Mouse (Mus musculus) neural tube, embryonic 13.5 days (tissue): ENCODE data around the gene Gm49510. TPM values are rescaled to one million over a fixed set of nuclear protein-coding genes. Genes with fewer than 3 reads are reported as not detected.
A peak's percentile ranks its signal among the peaks of the same experiment; 100 is the strongest.
"Not testable (repeated sequence)": the region's sequence is repeated elsewhere in the genome, so short reads cannot be mapped to it uniquely, and the experiment has no call there.

Experiments
- ATAC-seq: fragments of 200-750 bp; cut with Nextera tagmentation; 2 replicates; pipeline ENCODE4 v1.8.0; 2017; ENCODE audit warnings: low read depth, mild to moderate bottlenecking, moderate TSS enrichment, moderate library complexity
- H3K27ac ChIP-seq: fragments of 300-500 bp; sonication (generic); replicated peaks from 2 replicates; pipeline ENCODE4 v1.5.1; 2015; ENCODE audit warnings: moderate library complexity, mild to moderate bottlenecking, inconsistent platforms
- H3K27me3 ChIP-seq: fragments of 300-500 bp; sonication (generic); 2 replicates; pipeline ENCODE4 v1.6.1; 2015; ENCODE audit warnings: mild to moderate bottlenecking, inconsistent platforms
- H3K36me3 ChIP-seq: fragments of 300-500 bp; sonication (generic); 2 replicates; pipeline ENCODE4 v1.6.1; 2015; ENCODE audit warnings: mild to moderate bottlenecking, inconsistent platforms
- H3K4me1 ChIP-seq: fragments of 300-500 bp; sonication (generic); replicated peaks from 2 replicates; pipeline ENCODE4 v1.6.1; 2015; ENCODE audit warnings: inconsistent platforms
- H3K4me2 ChIP-seq: fragments of 300-500 bp; sonication (generic); 2 replicates; pipeline ENCODE4 v1.6.1; 2015; ENCODE audit warnings: inconsistent platforms, mild to moderate bottlenecking, moderate library complexity
- H3K4me3 ChIP-seq: fragments of 300-500 bp; sonication (generic); 2 replicates; pipeline ENCODE4 v1.5.1; 2015; ENCODE audit warnings: mild to moderate bottlenecking, inconsistent platforms
- H3K9ac ChIP-seq: fragments of 300-500 bp; sonication (generic); 2 replicates; pipeline ENCODE4 v1.6.1; 2015; ENCODE audit warnings: moderate library complexity, mild to moderate bottlenecking, inconsistent platforms
- H3K9me3 ChIP-seq: fragments of 300-500 bp; sonication (generic); 2 replicates; pipeline ENCODE4 v1.6.1; 2016; ENCODE audit warnings: inconsistent platforms
- WGBS: fragments of 180-500 bp; shearing (Covaris S2); methylation state at CpG from one replicate; pipeline ENCODE4 v1.1.7; 2015; 5-methylcytosine and 5-hydroxymethylcytosine counted together
- polyA plus RNA-seq: library from polyadenylated mRNA; unstranded; fragments of >200 nt; fragmentation: Nextera tagmentation; extraction: Ambion mirVana; gene quantifications from 2 replicates; pipeline ENCODE4 v1.2.1, GENCODE M21; 2015

The Gm49510 gene
- polyA plus RNA-seq, 1 experiment from 2014 or later = not detected

DNA sequence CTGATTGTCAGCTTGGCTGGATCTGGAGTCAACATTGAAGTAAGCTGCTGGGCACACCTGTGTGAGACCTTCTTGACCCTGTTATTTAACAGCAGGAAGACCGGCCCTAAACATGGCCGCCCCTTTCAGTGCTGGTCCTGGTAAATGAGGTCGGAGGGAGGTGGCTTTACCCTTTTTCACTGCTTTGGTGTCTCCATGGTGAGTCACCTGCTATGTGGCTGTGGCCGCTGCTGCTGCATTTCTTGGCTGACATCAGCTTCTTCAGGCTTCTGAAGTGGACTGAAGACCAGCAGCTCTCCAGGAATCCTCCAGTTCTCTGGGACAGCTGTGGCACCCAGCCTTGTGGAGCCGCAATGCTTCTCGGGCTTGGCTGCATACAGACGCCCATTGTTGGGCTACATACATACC is 30.6 kb upstream of the Gm49510 start:
- peak overlapping the region; percentile 83 for H3K27ac ChIP-seq

GRCm38 (mm10) chr15:78869775-78870174 is 29.7 kb upstream of the Gm49510 start:
- ATAC-seq = no peak
- H3K4me3 ChIP-seq = no peak overlapping the region

More for the DNA sequence above, 30.6 kb upstream of the Gm49510 start:
- ATAC-seq = peak; percentile 23
- WGBS = 48% methylated on average over 7 of the region's 7 CpGs
- H3K36me3 ChIP-seq = no peaks in the 10 kb centered on the region
- H3K9me3 ChIP-seq = no peaks in the 10 kb centered on the region
- no peaks in the 10 kb centered on the region for H3K27me3 ChIP-seq
- H3K4me2 ChIP-seq = peak overlapping the region; percentile 14; the same call in 1 of the 2 replicates
- no peak overlapping the region for H3K9ac ChIP-seq
- no peak overlapping the region for H3K4me3 ChIP-seq
- peaks cover 15% of the 10 kb centered on the region for H3K4me1 ChIP-seq

GRCm38 (mm10) chr15:78872021-78872608 is 27.4 kb upstream of the Gm49510 start:
- Histone ChIP-seq H3K9ac (no peak overlapping the region), H3K4me3 (no peak overlapping the region), H3K27me3 (no peaks in the 10 kb centered on the region), H3K9me3 (no peaks in the 10 kb centered on the region), H3K27ac (no peak overlapping the region), H3K4me1 (peaks cover 35% of the 10 kb centered on the region), H3K4me2 (no peak overlapping the region), H3K36me3 (no peaks in the 10 kb centered on the region)
- WGBS = 59% methylated on average over 5 of the region's 5 CpGs
- no peak for ATAC-seq

More at GRCm38 (mm10) chr15:78869775-78870174, 29.7 kb upstream of the Gm49510 start:
- Histone ChIP-seq H3K27me3 (no peaks in the 10 kb centered on the region), H3K4me2 (no peak overlapping the region), H3K4me1 (peaks cover 17% of the 10 kb centered on the region), H3K9me3 (no peaks in the 10 kb centered on the region), H3K36me3 (no peaks in the 10 kb centered on the region), H3K9ac (no peak overlapping the region), H3K27ac (no peak overlapping the region)
- WGBS = 25% methylated on average over 6 of the region's 6 CpGs

DNA sequence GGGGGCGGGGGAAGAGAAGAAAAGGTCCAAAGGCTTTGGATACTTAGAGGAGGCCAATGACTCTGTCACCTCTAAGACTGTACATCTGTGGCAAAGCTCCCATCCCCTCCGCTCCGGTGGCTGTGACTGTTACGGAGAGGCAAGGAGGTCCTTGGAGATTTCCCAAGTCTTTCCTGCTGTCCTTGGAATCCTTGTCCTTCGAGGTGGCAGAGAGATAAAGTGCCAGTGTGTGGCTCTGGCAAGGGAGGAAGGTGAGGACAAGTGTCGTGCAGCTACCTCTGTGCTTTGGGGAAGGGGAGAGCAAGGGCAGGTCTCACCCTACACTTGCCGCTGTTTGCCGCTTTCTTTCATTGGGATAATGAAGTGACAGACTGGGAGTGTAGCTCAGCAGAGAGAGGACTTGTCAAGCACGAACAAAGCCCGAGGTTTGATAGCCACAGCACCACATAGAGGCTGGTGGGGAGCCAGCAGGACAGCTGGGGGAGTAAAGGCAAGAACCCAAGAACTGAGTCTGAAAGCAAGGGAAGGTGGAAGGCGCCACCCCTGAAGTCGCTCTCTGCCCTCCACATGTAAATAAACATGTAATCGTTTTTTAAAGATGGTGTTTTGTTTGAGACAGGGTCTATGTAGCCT is 25.5 kb upstream of the Gm49510 start:
- WGBS = 57% methylated on average over 13 of the region's 13 CpGs
- Histone ChIP-seq H3K27ac (0 out of 2 replicates have a peak overlapping the region, but pooled peaks have one; percentile 42), H3K4me2 (no peak overlapping the region)

DNA sequence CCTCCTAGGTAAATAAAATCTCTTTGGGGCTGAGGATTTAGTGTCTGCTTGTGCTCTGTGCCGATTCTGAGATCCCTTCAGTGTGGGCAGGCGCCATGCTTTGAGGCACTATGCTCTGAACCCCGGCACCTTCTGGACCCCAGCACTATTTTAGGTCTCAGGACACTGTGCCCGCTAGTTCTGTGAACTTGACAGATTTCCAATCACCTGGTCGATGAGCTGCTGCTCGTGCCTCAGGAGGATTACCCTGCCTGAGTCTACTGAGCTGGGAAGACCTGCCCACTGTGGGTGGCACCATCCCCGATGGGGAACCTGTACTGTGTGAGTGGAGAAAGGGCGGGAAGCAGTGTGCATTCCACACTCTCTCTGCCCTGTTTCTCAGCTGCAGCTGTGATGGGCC is 24.5 kb upstream of the Gm49510 start:
- H3K4me2 ChIP-seq = no peak overlapping the region
- no peaks in the 10 kb centered on the region for H3K9me3 ChIP-seq
- no peaks in the 10 kb centered on the region for H3K27me3 ChIP-seq
- H3K36me3 ChIP-seq = 0 out of 2 replicates have a peak, but pooled peaks cover 2% of the 10 kb centered on the region
- no peak overlapping the region for H3K27ac ChIP-seq
- WGBS = 85% methylated on average over 8 of the region's 8 CpGs
- H3K4me3 ChIP-seq = no peak overlapping the region
- H3K4me1 ChIP-seq = peaks cover 39% of the 10 kb centered on the region
- no peak for ATAC-seq
- peak overlapping the region; percentile 91; the same call in 1 of the 2 replicates for H3K9ac ChIP-seq

More for the DNA sequence above, 25.5 kb upstream of the Gm49510 start:
- no peak for ATAC-seq
- no peaks in the 10 kb centered on the region for H3K36me3 ChIP-seq
- no peak overlapping the region for H3K4me3 ChIP-seq
- H3K27me3 ChIP-seq = no peaks in the 10 kb centered on the region
- 0 out of 2 replicates have a peak overlapping the region, but pooled peaks have one; percentile 14 for H3K9ac ChIP-seq
- peaks cover 36% of the 10 kb centered on the region for H3K4me1 ChIP-seq
- no peaks in the 10 kb centered on the region for H3K9me3 ChIP-seq

GRCm38 (mm10) chr15:78875537-78875936 is 23.9 kb upstream of the Gm49510 start:
- Histone ChIP-seq H3K9me3 (no peaks in the 10 kb centered on the region), H3K9ac (peak overlapping the region; percentile 91), H3K36me3 (peaks cover 6% of the 10 kb centered on the region; the same call in 1 of the 2 replicates), H3K27ac (peak overlapping the region; percentile 99), H3K27me3 (no peaks in the 10 kb centered on the region), H3K4me1 (peaks cover 39% of the 10 kb centered on the region), H3K4me3 (peak overlapping the region; percentile 79; the same call in 1 of the 2 replicates), H3K4me2 (peak overlapping the region; percentile 92)
- 74% methylated on average over 5 of the region's 5 CpGs for WGBS
- ATAC-seq = no peak

DNA sequence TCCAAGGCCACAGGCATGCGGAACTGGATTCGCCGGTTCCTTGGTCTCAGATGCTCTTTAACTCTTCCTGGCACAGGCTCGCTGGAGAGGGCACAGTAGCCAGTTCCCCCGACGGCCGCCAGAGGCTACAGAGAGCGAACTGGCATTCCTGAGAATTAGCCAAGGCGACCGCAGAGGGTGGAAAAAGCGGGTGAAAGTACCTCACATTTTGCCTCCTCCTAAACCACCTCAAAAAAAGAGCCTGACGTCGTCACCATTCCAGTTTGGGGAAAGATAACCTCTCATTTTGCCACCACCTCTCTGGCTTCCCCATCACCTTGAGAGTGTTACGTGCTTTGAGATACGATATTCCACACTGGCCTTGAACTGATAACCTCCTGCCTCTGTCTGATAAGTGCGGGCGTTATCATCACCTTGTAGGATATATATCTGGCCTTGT is 23.2 kb upstream of the Gm49510 start:
- peak overlapping the region; percentile 99 for H3K27ac ChIP-seq
- H3K36me3 ChIP-seq = peaks cover 14% of the 10 kb centered on the region

DNA sequence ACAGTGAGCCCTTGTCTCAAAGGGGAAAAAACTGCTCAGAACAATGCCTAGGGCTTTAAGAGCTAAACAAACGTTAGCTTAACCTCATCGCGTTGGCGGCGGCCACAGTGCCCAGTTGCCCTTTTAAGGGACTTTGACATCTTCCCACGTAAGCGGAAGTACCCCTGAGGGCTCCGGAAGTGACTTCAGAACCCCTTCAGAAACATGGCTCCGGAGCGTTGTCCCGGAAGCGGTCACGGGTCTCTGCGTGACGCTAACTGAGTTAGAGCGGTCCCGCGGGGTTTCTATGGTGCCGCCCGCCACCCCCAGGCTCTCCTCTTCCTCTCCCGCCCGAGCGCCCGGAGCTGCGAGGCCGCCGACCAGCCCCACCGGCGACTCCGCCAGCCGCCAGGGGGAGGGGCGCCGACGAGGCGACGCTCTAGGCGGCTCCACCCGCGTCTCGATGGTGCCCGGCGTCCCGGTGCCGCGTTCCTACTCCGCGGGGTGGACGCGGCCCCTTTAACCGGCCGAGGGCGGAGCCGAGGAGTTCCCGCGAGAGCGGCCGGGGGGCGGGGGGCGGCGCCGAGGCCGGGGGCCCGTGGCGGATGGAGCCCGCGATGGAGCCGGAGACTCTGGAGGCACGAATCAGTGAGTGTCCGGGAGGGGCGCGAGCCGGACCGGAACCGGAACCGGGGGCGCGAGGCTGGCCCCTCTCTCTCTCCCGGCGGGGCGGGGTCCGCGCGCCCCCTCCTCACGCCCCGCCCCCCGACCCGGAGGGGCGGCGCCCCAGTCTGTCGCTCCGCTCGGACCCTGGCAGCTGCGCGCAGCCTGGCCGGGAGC is 22.3 kb upstream of the Gm49510 start, which contains the start of gene Gga1:
Gene Gga1 (plus strand): TSS at position 200 of the 819 bp plus-strand sequence.
- H3K4me3 ChIP-seq = peak within 1 kb of the TSS; percentile 79
- under 1% methylated on average over 61 of the region's 95 CpGs for WGBS
- H3K27ac ChIP-seq = peak within 1 kb of the TSS; percentile 99
- H3K4me1 ChIP-seq = peaks cover 39% of the 10 kb centered on the region
- H3K9me3 ChIP-seq = no peaks in the 10 kb centered on the region
- H3K4me2 ChIP-seq = peak within 1 kb of the TSS; percentile 92
- peaks cover 23% of the 10 kb centered on the region for H3K36me3 ChIP-seq
- peak; percentile 90 for ATAC-seq
- no peaks in the 10 kb centered on the region for H3K27me3 ChIP-seq
- peak within 1 kb of the TSS; percentile 91 for H3K9ac ChIP-seq

More for the DNA sequence above, 23.2 kb upstream of the Gm49510 start:
- H3K4me2 ChIP-seq = peak overlapping the region; percentile 92
- WGBS = 3% methylated on average over 17 of the region's 17 CpGs
- peak overlapping the region; percentile 91 for H3K9ac ChIP-seq
- no peaks in the 10 kb centered on the region for H3K27me3 ChIP-seq
- ATAC-seq = peak; percentile 34; the same call in 1 of the 2 replicates
- peak overlapping the region; percentile 79 for H3K4me3 ChIP-seq
- H3K9me3 ChIP-seq = no peaks in the 10 kb centered on the region
- peaks cover 39% of the 10 kb centered on the region for H3K4me1 ChIP-seq

GRCm38 (mm10) chr15:78877810-78878390 is 21.6 kb upstream of the Gm49510 start:
- H3K36me3 ChIP-seq = peaks cover 30% of the 10 kb centered on the region
- peak overlapping the region; percentile 99 for H3K27ac ChIP-seq
- no peaks in the 10 kb centered on the region for H3K9me3 ChIP-seq
- peak; percentile 42; the same call in 1 of the 2 replicates for ATAC-seq
- 0% methylated on average over 15 of the region's 17 CpGs for WGBS
- peak overlapping the region; percentile 91 for H3K9ac ChIP-seq
- H3K27me3 ChIP-seq = no peaks in the 10 kb centered on the region
- H3K4me1 ChIP-seq = peaks cover 39% of the 10 kb centered on the region
- peak overlapping the region; percentile 92 for H3K4me2 ChIP-seq
- peak overlapping the region; percentile 79 for H3K4me3 ChIP-seq

DNA sequence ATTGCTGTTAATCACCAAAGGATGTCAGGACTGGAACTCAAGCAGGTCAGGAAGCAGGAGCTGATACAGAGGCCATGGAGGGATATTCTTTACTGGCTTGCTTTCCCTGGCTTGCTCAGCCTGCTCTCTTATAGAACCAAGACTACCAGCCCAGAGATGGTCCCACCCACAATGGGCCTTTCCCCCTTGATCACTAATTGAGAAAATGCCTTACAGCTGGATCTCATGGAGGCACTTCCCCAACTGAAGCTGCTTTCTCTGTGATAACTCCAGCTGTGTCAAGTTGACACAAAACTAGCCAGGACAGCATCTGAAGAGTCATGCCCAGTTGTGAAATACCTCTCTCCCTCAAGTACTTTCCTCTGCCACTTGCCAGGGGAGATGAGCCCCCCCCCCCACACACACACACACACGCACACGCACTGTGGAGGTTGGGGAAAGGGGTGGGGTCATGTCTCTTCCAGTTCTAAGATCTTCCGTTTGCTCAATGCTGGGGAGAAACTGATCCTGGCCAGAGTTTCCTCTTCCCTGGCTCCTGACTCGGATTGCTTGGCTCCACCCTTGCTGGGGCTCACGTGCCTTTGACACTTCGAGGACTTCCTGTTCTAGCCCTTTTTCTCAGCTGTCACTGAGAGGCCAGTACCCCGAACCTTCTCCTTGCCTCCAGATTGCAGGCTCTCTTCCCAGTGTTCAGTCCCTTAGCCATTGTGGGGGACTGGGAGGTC is 20.5 kb upstream of the Gm49510 start:
- H3K4me2 ChIP-seq = peak overlapping the region; percentile 92; the same call in 1 of the 2 replicates
- WGBS = 68% methylated on average over 6 of the region's 7 CpGs
- ATAC-seq, H3K4me3 ChIP-seq, H3K27me3 ChIP-seq, H3K27ac ChIP-seq, H3K9me3 ChIP-seq: not testable (repeated sequence)
- peaks cover 41% of the 10 kb centered on the region for H3K36me3 ChIP-seq
- H3K9ac ChIP-seq = peak overlapping the region; percentile 91; the same call in 1 of the 2 replicates
- H3K4me1 ChIP-seq = peaks cover 35% of the 10 kb centered on the region

DNA sequence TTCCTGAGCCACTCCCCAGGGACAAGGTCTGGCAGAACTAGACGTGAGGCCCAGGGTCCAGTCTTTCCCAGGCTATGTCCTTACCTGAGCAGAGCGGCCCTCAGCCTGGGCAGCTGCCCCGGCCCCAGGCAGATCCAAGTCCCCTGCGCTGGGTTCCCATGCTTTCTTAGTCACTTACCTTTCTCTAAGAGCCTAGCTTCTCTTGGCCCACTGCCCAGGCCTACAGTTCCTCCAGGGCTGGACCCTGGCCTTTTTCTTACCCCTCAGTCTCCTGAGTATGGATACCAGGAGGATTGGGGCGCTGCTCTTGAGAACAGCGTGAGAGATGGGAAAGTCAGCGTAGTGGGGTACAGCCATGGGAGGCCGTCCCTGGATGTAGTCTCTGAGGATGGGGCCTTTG is 19.0 kb upstream of the Gm49510 start:
- no peak for ATAC-seq
- H3K4me3 ChIP-seq = no peak overlapping the region
- no peaks in the 10 kb centered on the region for H3K9me3 ChIP-seq
- H3K27me3 ChIP-seq = no peaks in the 10 kb centered on the region
- H3K27ac ChIP-seq = no peak overlapping the region
- H3K4me2 ChIP-seq = no peak overlapping the region
- WGBS = 94% methylated on average over 8 of the region's 8 CpGs
- peak overlapping the region; percentile 27; the same call in 1 of the 2 replicates for H3K9ac ChIP-seq
- peaks cover 29% of the 10 kb centered on the region for H3K4me1 ChIP-seq
- H3K36me3 ChIP-seq = peaks cover 54% of the 10 kb centered on the region
